Mouse (Mus musculus) midbrain, embryonic 11.5 days (tissue): ENCODE results near the gene Cdhr3. TPM values are rescaled to one million over a fixed set of nuclear protein-coding genes. Genes with fewer than 3 reads are reported as not detected.

Source experiments
- ATAC-seq: fragments of 200-750 bp; cut with Nextera tagmentation; 2 replicates; pipeline ENCODE4 v1.8.0; 2017; ENCODE audit warnings: moderate TSS enrichment, moderate library complexity; ENCODE audit not compliant: low FRiP score
- DNase-seq: peaks from one replicate; pipeline ENCODE4 v3.0.0; 2015; ENCODE audit warnings: low spot score; ENCODE audit errors: missing footprints
- H3K27ac ChIP-seq: fragments of 300-500 bp; sonication (generic); 2 replicates; pipeline ENCODE4 v1.5.1; 2014; ENCODE audit warnings: low read depth, low read length
- H3K27me3 ChIP-seq: fragments of 300-500 bp; sonication (generic); 2 replicates; pipeline ENCODE4 v1.6.1; 2014; ENCODE audit warnings: mild to moderate bottlenecking, low read length, moderate library complexity, mixed read lengths; ENCODE audit not compliant: control insufficient read depth, insufficient read depth
- H3K36me3 ChIP-seq: fragments of 300-500 bp; sonication (generic); 2 replicates; pipeline ENCODE4 v1.6.1; 2014; ENCODE audit warnings: mild to moderate bottlenecking, low read length, moderate library complexity, mixed read lengths; ENCODE audit not compliant: control insufficient read depth, insufficient read depth
- H3K4me1 ChIP-seq: fragments of 300-500 bp; sonication (generic); 2 replicates; pipeline ENCODE4 v1.6.1; 2014; ENCODE audit warnings: low read length; ENCODE audit not compliant: control insufficient read depth, insufficient read depth
- H3K4me2 ChIP-seq: fragments of 300-500 bp; sonication (generic); 2 replicates; pipeline ENCODE4 v1.6.1; 2014; ENCODE audit warnings: mild to moderate bottlenecking, moderate library complexity
- H3K4me3 ChIP-seq: fragments of 300-500 bp; sonication (generic); 2 replicates; pipeline ENCODE4 v1.5.1; 2014; ENCODE audit warnings: low read depth, low read length
- H3K9ac ChIP-seq: fragments of 300-500 bp; sonication (generic); 2 replicates; pipeline ENCODE4 v1.6.1; 2014; ENCODE audit warnings: low read length
- H3K9me3 ChIP-seq: fragments of 300-500 bp; sonication (generic); 2 replicates; pipeline ENCODE4 v1.6.1; 2016; ENCODE audit warnings: low read length; ENCODE audit not compliant: control insufficient read depth
- WGBS: fragments of 180-500 bp; shearing (Covaris S2); extraction: QIAGEN DNeasy Blood & Tissue Kit; methylation state at CpG from one replicate; pipeline ENCODE4 v1.1.7; 2014; 5-methylcytosine and 5-hydroxymethylcytosine counted together
- microRNA-seq: library from miRNA; unstranded; fragments of <30 nt; microRNA quantifications from one replicate; pipeline ENCODE4, GENCODE M21; 2017
- polyA plus RNA-seq: library from polyadenylated mRNA; unstranded; fragments of >200 nt; fragmentation: Nextera tagmentation; extraction: Ambion mirVana; gene quantifications from 2 replicates; pipeline ENCODE4 v1.2.1, GENCODE M21; 2014

The Cdhr3 gene
- polyA plus RNA-seq, 1 experiment from 2014 or later: not detected

- H3K9ac ChIP-seq: no peak overlapping the region
- no peaks in the 10 kb centered on the region for H3K27me3 ChIP-seq
- DNase-seq: no peak
- H3K4me1 ChIP-seq: no peaks in the 10 kb centered on the region
- no peaks in the 10 kb centered on the region for H3K36me3 ChIP-seq
- H3K27ac ChIP-seq: no peak overlapping the region
- 77% methylated on average over 12 of the region's 12 CpGs for WGBS
- no peaks in the 10 kb centered on the region for H3K9me3 ChIP-seq
- no peak overlapping the region for H3K4me2 ChIP-seq
- ATAC-seq: no peak
- H3K4me3 ChIP-seq: no peak overlapping the region
These were observed 102.9 kb downstream of the Cdhr3 start for GRCm38 (mm10) chr12:32989731-32990130.

- no peak overlapping the region for H3K4me3 ChIP-seq
- no peak overlapping the region for H3K9ac ChIP-seq
- no peaks in the 10 kb centered on the region for H3K9me3 ChIP-seq
- no peak for ATAC-seq
- H3K36me3 ChIP-seq: no peaks in the 10 kb centered on the region
- H3K27me3 ChIP-seq: no peaks in the 10 kb centered on the region
- H3K4me1 ChIP-seq: no peaks in the 10 kb centered on the region
- 79% methylated on average over 1 of the region's 1 CpGs for WGBS
- H3K27ac ChIP-seq: no peak overlapping the region
- DNase-seq: no peak
- no peak overlapping the region for H3K4me2 ChIP-seq
These were observed 106.4 kb downstream of the Cdhr3 start for GRCm38 (mm10) chr12:32986284-32986683.

Small RNA genes lying within 50 kb of the gene (microRNA-seq; reads per million reads assigned to microRNA genes)
- not detected for gene Gm22904

Other genes starting within 250 kb of the Cdhr3 start
- gene Sypl, start 139.0 kb downstream of the Cdhr3 start, polyA plus RNA-seq: 45.3 and 52.8 TPM in 2 replicates
- gene Atxn7l1, start 54.8 kb upstream of the Cdhr3 start, polyA plus RNA-seq: 16.9 and 17.0 TPM in 2 replicates